Mouse (Mus musculus) skeletal muscle tissue, adult 2 months (tissue): ENCODE results near the gene G6pc3.

Experiments used
- DNase-seq: peaks from one replicate; pipeline ENCODE4 v3.0.0-alpha.2; 2012; ENCODE audit warnings: low read depth, low spot score

The G6pc3 gene

DNA sequence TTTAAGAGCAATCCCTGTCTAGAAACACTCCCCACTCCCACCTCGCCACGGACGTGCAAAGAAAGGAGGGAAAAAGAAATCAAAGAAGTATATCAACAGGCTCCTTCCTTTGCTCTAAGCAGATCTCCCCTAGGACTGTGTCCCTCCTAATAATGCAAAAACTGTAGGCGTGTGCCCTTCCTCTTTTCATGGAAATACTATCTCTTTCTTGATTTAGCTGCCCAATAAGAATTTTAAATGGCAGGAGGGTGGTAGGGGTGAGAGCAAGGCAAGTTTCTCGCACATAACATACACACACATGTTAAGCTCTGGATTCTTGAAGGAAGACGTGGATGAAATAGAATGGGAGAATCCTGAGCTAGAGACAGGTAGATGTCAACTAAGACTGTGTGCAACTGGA lies 440 bp upstream of the G6pc3 start:
- DNase-seq = no peak

DNA sequence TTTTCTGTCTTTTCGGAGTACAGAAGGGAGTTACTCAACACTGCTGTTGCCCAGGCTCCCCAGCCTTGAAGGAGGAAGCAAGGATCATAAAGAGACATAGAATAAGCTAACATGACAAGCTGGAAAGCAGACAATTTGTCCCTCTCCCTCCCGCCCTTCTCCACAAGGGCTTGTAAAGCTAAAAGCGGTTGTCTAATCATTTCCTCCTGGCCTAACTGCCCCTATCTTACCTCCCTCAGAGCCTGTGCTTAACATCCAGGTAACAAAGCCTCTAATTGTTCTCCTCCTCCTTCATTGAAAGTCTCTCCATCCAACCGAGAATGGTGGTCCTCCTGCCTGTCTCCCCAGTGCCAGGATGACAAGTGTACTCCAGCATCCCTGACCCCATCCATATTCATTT lies 1.4 kb downstream of the G6pc3 start:
- DNase-seq = no peak

DNA sequence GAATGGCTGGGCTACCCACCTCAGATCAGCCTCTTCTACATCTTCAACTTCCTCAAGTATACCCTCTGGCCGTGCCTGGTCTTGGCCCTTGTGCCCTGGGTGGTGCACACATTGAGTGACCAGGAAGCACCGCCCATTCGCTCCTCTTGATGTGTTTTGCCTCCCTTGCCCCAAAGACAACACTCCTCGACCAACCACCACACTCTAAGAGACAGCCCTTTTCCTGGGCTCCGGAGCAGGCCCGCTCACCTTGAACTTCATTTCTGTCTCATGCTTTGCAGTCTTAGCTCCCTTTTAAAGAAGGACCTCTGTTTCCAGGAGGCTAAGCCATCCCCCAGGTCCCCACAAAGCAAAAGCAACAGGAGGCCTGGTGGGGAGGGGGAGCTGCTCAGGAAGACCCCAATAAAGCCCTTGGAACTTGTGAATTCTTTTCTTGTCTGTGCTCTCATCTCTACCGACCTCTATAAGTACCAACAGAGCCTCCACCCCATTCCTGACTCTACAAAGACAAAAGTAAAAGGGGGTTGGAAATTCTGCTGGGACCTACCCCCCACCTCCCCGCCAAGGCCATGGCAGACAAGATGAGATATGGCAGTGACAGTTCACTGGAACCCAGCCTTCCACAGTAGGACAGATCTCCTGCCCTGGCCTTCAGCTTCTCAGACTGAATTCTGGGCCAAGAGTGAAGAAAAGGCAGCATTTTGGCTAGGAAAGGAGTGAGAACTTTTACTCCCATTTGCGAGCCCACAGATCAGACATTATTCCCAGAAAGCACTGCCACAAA lies 4.4 kb downstream of the G6pc3 start:
- no peak for DNase-seq

DNA sequence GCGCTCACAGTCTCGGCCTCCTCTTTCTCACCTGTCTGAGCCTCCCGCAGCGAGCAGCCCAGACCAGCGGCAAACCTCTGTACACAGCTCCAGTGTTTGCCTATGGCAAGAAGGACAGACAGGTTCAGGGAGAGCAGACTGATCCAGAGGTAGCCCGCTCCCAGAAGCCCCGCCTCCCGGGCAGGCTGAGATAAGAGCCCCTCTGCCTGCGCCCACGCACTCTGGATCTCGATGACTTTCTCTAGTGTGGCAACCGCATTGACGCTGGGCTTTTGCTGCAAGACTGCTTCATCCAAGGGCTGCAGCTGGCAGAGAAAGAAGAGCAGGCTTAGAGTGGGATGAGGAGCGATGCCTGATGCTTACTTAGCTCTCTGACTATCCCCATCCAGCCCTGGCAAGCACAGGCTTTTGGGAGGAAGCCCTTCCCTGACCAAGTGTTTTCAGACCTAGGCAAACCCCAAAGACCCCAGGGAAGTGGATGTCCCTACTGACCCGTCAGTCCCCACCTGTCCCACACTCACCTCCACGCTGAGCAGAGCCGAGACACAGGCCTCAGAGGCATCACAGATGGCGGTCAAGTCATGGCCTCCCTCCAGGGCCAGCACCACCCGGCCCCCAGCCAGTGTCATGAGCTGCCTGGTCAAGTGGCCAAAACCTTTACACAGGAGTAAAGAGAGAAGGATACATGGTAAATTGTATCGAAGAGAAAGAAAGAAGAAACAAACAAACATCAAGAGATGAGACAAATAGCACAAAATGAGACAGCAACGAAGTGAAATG lies 6.8 kb downstream of the G6pc3 start:
- no peak for DNase-seq

DNA sequence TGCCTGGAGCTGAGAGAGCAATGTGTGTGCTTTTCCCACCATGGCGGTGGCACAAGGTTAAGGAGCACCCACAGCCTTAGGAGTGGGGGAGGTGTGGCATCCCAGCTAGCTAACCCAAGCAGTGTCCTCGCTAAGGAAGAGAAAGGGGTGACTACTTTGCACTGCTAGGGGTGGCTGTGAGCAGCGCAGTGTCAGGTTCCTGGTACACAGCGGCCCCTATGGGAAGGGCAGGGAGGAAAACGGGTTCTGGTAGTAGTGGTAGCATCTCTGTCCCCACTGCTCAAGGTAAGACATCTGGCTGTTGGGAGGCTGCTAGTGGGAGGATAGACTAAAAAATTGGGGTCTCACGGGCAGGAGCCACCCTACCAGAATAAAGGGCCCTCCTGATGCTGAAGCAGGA lies 8.8 kb downstream of the G6pc3 start:
- DNase-seq = no peak

- no peak for DNase-seq
These were observed 10.4 kb downstream of the G6pc3 start for GRCm38 (mm10) chr11:102199856-102200255.

- no peak for DNase-seq
These were observed 12.0 kb downstream of the G6pc3 start for GRCm38 (mm10) chr11:102201408-102201821.

DNA sequence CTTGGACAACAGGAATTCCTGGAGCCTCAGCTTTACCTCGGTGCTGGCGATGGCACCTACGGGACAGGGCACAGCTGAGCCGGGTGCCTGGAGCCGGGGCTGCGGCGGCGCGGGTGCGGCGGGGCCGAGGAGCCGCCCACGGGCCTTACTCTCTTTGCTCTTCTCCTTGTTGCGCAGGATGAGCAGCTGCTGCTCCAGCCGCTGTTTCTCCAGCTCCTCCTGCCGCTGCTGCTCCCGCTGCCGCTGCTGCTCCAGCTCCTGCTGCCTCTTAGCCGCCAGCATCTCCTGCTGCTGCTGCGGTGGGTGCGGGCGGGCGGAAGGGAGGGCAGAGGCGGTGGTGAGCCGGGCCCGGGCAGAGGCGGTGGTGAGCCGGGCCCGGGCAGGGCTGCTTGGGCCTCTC lies 17.1 kb downstream of the G6pc3 start:
- DNase-seq = no peak

DNA sequence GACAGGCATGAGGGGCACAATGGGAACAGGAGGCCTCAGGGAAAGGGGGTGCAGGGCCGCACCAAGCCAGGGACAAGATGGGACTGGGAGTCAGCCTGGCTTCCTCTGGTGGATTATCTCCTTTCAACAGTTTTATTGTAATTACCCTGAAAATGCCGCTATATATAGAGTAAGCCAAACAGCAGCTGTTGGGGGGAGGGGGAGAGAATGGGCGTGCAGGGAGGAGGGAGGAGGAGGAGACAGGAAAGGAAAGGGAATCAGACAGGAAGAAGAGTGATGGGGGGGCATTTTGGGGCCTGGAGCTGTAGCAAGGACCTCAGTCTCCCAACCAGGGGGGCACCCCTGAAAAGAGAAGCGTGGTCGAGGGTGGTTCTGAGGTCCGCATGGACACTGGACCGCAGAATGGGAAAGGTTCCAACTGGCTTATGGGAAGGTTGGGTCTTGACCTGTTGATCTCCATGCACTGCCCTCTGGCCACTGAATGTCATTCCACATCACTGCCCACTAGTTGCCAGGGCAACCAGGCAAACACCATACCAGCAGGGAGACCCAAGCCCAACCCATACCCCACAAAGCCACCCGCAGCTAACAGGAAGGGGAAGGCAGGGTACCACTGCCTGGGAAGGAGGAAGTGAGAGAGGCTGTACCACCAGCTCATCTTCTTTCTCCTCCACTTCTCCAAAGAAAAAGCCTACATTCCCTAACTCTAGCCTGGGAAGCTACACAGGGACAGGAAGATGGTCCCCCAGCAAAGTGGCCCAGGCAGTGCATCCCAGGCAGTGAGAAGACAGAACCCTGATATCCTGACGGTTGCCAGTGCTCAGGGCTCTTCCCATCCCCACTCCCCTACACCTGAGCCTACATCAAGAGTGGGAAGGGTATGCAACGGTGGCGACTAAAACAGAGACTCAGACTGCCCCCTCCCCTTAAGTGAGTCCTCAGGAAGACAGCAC lies 18.7 kb downstream of the G6pc3 start:
- DNase-seq = no peak

- DNase-seq = no peak
These were observed 19.4 kb downstream of the G6pc3 start for GRCm38 (mm10) chr11:102208846-102209245.

GRCm38 (mm10) chr11:102209742-102210141 lies 20.3 kb downstream of the G6pc3 start:
- no peak for DNase-seq

DNA sequence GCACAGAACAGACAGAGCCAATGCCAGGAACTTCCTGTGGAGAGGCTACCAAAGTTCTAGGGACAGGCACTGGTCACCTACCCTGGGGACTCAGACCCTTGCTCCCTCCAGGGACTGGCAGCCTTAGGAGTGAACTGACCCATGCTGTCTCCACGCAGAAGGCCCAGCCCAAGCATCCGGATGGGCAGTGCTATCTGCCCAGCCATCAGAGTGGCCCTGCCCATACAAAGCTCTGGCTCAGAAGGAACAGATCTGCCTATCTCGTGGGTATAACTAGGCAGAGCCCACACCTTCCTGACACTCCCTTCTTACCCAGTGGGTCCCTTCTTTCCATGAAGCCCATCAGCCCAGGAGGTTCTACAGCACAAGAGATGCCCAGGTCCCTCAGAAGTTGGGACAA lies 20.8 kb downstream of the G6pc3 start:
- no peak for DNase-seq

GRCm38 (mm10) chr11:102211011-102211410 lies 21.6 kb downstream of the G6pc3 start:
- DNase-seq = no peak

DNA sequence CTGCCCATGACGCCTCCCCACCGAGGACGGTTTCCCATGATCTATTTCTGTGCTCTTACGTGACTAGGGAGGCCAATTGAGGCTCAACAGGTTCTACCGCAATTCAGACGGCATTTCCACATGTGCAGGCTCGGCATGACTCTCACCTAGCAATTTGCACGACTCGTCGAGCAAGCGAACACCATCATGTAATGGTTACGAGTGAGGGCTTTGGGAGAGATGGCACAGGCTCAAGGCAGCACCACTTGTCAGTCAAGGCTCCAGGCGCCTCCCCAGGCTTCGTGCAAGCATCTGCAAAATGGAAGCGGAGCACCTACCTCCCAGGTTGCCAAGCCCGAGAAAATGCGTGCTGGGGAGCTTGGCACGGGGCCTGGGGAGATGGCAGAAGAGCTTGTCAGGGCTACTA lies 22.5 kb downstream of the G6pc3 start:
- peak; percentile 80 for DNase-seq

DNA sequence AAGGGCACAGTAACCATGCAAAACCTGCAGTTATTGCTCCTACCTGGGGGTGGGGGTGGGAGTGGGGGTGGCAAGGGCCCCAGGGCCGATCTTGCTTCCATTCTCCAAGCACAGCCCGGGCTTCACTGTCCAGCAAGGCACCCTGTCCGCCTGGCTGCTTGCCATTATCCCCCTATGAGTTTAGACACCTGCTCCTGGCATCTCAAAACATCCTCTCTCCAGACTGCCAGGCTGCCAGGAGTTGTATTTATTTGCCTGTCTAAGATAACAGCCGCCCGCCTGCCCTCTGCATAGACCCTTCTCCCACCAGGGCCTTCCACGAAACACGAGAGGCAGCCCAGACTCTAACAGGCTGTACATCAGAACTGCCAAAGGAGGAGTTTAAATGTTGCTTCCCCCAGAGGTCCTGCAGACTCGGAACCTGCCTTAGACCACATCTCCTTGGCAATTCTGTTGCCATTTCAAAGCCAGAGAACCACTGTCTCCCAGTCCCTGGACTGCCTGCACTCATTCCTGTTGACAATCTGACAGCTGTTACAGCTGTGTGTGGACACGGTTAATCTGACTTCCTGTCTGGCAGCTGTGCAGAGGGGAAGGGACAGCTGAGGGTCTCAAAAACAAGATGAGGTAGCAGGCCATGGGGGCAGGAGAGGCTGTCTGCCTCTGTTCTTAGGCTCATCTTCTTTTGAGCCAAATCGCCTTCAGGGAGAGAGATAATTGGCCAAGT lies 25.2 kb downstream of the G6pc3 start:
- DNase-seq = no peak

DNA sequence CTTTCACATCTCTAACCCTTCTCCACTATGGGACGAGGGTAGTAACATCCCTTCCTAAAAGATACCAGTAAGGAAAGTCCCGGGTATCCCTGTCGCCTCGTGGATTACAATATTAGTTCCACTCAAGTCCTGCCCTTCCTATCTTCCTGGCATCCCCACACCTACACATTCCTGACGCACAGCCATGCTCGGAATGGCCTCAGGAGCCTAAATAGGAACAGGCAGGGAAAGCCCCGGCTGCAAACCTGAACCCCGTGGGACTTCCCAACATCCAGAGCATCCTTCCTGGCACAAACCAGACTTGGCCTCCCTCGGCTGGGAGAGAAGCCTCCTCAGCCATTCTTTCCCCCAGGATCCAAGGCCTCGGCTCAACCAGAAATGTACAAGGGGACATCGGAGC lies 26.1 kb downstream of the G6pc3 start:
- DNase-seq = no peak

- peak; percentile 95 for DNase-seq
These were observed 26.9 kb downstream of the G6pc3 start for GRCm38 (mm10) chr11:102216056-102216885.

GRCm38 (mm10) chr11:102216886-102217240 lies 27.4 kb downstream of the G6pc3 start:
- DNase-seq = no peak

DNA sequence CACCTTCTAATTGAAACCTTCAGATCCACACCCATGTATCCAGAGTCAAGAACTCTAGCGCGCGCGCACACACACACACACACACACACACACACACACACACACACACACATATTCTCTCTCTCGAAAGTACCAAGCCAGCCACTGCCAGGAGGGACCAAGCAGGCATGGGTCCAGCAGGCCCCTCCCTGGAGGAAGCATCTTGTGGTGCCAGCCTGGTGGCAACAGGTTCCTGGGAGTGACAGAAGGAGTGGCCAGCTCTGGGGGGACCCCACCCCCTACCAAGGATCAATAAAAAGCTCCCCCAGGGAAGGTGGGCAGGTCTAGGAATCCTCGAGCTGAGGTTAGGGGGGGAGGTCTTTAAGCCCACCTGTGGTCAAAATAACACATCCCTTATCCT lies 28.0 kb downstream of the G6pc3 start:
- no peak for DNase-seq

DNA sequence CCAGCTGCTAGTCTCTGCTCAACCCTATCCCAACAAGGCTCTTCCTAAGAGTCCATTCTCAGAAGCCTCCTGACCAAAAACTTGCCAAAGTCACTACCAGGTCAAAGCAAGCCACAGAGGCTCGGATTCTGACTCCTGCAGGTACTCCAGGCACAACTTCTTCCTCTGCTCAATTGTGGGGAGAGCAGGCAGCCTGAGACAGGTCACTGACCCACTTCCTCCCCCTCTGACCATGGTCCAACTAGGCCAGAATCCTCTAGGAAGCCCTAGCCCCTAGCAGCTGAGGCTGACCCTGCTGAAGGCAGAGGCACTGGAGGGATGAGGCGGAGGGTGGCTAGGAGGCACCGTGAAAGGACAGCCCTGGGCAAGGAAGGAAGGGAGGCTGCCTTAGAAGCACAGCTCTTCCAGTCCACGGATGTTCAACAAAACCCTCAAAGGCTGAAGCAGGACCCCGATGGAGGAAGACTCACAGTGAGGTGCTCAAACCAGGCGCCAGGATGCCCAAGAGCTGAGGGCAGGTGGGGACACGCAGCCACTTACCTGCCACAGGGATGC lies 28.5 kb downstream of the G6pc3 start:
- no peak for DNase-seq
